Mouse (Mus musculus) adrenal gland, adult 10 weeks (tissue): ENCODE results near the gene Susd4. TPM values are rescaled to one million over a fixed set of nuclear protein-coding genes. Genes with fewer than 3 reads are reported as not detected.

Experiments used
- polyA plus RNA-seq: library from polyadenylated mRNA; stranded (reverse); fragments of 350-450 nt; fragmentation: Illumina TruSeq; extraction: RNeasy Lipid Tissue Mini Kit (QIAGEN cat#74804); gene quantifications from one replicate; pipeline ENCODE4 v1.2.3, GENCODE M21; 2014; ENCODE audit warnings: low read depth, low replicate concordance

Gene Susd4
- polyA plus RNA-seq, result 1.6 TPM

GRCm38 (mm10) chr1:182763716-182764461, at the start of gene Susd4:
Gene Susd4, plus strand, starts transcription at chr1:182763860.

GRCm38 (mm10) chr1:182749080-182749479, 14.6 kb upstream of the Susd4 start, which contains the start of gene Ccdc185:
Gene Ccdc185, minus strand, starts transcription at chr1:182749180.

Other genes with a start within 250 kb of the Susd4 start
- gene Capn2, start 246.3 kb upstream of the Susd4 start, polyA plus RNA-seq, result 76.3 TPM
- not detected for gene Capn8, start 198.9 kb upstream of the Susd4 start, polyA plus RNA-seq
- gene Ccdc185, start 14.7 kb upstream of the Susd4 start, polyA plus RNA-seq, result not detected
- gene Tlr5, start 190.9 kb downstream of the Susd4 start, polyA plus RNA-seq, result 0.87 TPM